Mouse (Mus musculus) liver, embryonic 15.5 days (tissue): ENCODE results near the gene Ntrk2. TPM values are rescaled to one million over a fixed set of nuclear protein-coding genes. Genes with fewer than 3 reads are reported as not detected.

ENCODE experiments used
- ATAC-seq: fragments of 200-750 bp; cut with Nextera tagmentation; 2 replicates; pipeline ENCODE4 v1.8.0; 2017; ENCODE audit warnings: moderate number of reproducible peaks, mild to moderate bottlenecking, moderate library complexity; ENCODE audit not compliant: insufficient read depth
- H3K27ac ChIP-seq: fragments of 300-500 bp; sonication (generic); replicated peaks from 2 replicates; pipeline ENCODE4 v1.5.1; 2015; ENCODE audit warnings: mild to moderate bottlenecking, inconsistent platforms
- H3K27me3 ChIP-seq: fragments of 300-500 bp; sonication (generic); 2 replicates; pipeline ENCODE4 v1.6.1; 2015; ENCODE audit warnings: mild to moderate bottlenecking, inconsistent platforms
- H3K36me3 ChIP-seq: fragments of 300-500 bp; sonication (generic); replicated peaks from 2 replicates; pipeline ENCODE4 v1.6.1; 2015; ENCODE audit warnings: moderate library complexity, mild to moderate bottlenecking, inconsistent platforms
- H3K4me1 ChIP-seq: fragments of 300-500 bp; sonication (generic); replicated peaks from 2 replicates; pipeline ENCODE4 v1.6.1; 2015; ENCODE audit warnings: inconsistent platforms
- H3K4me2 ChIP-seq: fragments of 300-500 bp; sonication (generic); 2 replicates; pipeline ENCODE4 v1.6.1; 2015; ENCODE audit warnings: moderate library complexity, mild to moderate bottlenecking, inconsistent platforms
- H3K4me3 ChIP-seq: fragments of 300-500 bp; sonication (generic); replicated peaks from 2 replicates; pipeline ENCODE4 v1.5.1; 2015; ENCODE audit warnings: mild to moderate bottlenecking, inconsistent platforms
- H3K9ac ChIP-seq: fragments of 300-500 bp; sonication (generic); 2 replicates; pipeline ENCODE4 v1.6.1; 2015; ENCODE audit warnings: moderate library complexity, mild to moderate bottlenecking, inconsistent platforms
- H3K9me3 ChIP-seq: fragments of 300-500 bp; sonication (generic); replicated peaks from 2 replicates; pipeline ENCODE4 v1.6.1; 2016; ENCODE audit warnings: inconsistent platforms
- WGBS: fragments of 180-500 bp; shearing (Covaris S2); methylation state at CpG from one replicate; pipeline ENCODE4 v1.1.7; 2015; ENCODE audit warnings: mixed read lengths; ENCODE audit not compliant: insufficient replicate concordance; 5-methylcytosine and 5-hydroxymethylcytosine counted together
- polyA plus RNA-seq: library from polyadenylated mRNA; unstranded; fragments of >200 nt; fragmentation: Nextera tagmentation; extraction: Ambion mirVana; gene quantifications from 2 replicates; pipeline ENCODE4 v1.2.1, GENCODE M21; 2015

The Ntrk2 gene
- polyA plus RNA-seq, 1 experiment from 2014 or later, result 0.23 TPM

GRCm38 (mm10) chr13:58966466-58966865 is 160.1 kb downstream of the Ntrk2 start:
- Histone ChIP-seq H3K27me3 (no peaks in the 10 kb centered on the region), H3K27ac (no peak overlapping the region), H3K9me3 (no peaks in the 10 kb centered on the region), H3K4me1 (no peaks in the 10 kb centered on the region), H3K4me2 (no peak overlapping the region), H3K4me3 (no peak overlapping the region), H3K9ac (no peak overlapping the region), H3K36me3 (no peaks in the 10 kb centered on the region)
- WGBS, result 57% methylated on average over 3 of the region's 3 CpGs
- no peak for ATAC-seq

- Histone ChIP-seq H3K4me1 (no peaks in the 10 kb centered on the region), H3K36me3 (no peaks in the 10 kb centered on the region), H3K4me3 (no peak overlapping the region), H3K9me3 (no peaks in the 10 kb centered on the region), H3K27ac (no peak overlapping the region), H3K27me3 (no peaks in the 10 kb centered on the region), H3K9ac (no peak overlapping the region), H3K4me2 (no peak overlapping the region)
- WGBS, result 37% methylated on average over 5 of the region's 5 CpGs
- ATAC-seq, result no peak
Observed at GRCm38 (mm10) chr13:58968168-58968567, 161.8 kb downstream of the Ntrk2 start.

- ATAC-seq, result no peak
- 50% methylated on average over 5 of the region's 5 CpGs for WGBS
- Histone ChIP-seq H3K27ac (no peak overlapping the region), H3K4me2 (no peak overlapping the region), H3K9ac (no peak overlapping the region), H3K9me3 (no peaks in the 10 kb centered on the region), H3K4me3 (no peak overlapping the region), H3K36me3 (no peaks in the 10 kb centered on the region), H3K4me1 (no peaks in the 10 kb centered on the region), H3K27me3 (no peaks in the 10 kb centered on the region)
Observed at GRCm38 (mm10) chr13:58971449-58971903, 165.1 kb downstream of the Ntrk2 start.

- H3K4me2 ChIP-seq, result no peak overlapping the region
- 49% methylated on average over 5 of the region's 5 CpGs for WGBS
- no peaks in the 10 kb centered on the region for H3K27me3 ChIP-seq
- no peaks in the 10 kb centered on the region for H3K36me3 ChIP-seq
- H3K4me1 ChIP-seq, result no peaks in the 10 kb centered on the region
- no peak overlapping the region for H3K4me3 ChIP-seq
- no peak overlapping the region for H3K27ac ChIP-seq
- no peaks in the 10 kb centered on the region for H3K9me3 ChIP-seq
- H3K9ac ChIP-seq, result no peak overlapping the region
- no peak for ATAC-seq
Observed at GRCm38 (mm10) chr13:58972511-58972910, 166.1 kb downstream of the Ntrk2 start.

GRCm38 (mm10) chr13:58996447-58996846 is 190.1 kb downstream of the Ntrk2 start:
- no peak overlapping the region for H3K4me2 ChIP-seq
- peak; percentile 37; the same call in 1 of the 2 replicates for ATAC-seq
- WGBS, result 34% methylated on average over 5 of the region's 5 CpGs

GRCm38 (mm10) chr13:58997763-58998162 is 191.4 kb downstream of the Ntrk2 start:
- WGBS, result 49% methylated on average over 2 of the region's 2 CpGs
- no peak for ATAC-seq
- Histone ChIP-seq H3K27ac (no peak overlapping the region), H3K27me3 (no peaks in the 10 kb centered on the region), H3K9me3 (no peaks in the 10 kb centered on the region), H3K4me1 (peaks cover 9% of the 10 kb centered on the region), H3K9ac (no peak overlapping the region), H3K4me3 (no peak overlapping the region), H3K36me3 (no peaks in the 10 kb centered on the region), H3K4me2 (no peak overlapping the region)

More at GRCm38 (mm10) chr13:58996447-58996846, 190.1 kb downstream of the Ntrk2 start:
- H3K27me3 ChIP-seq, result no peaks in the 10 kb centered on the region
- no peak overlapping the region for H3K9ac ChIP-seq
- H3K4me1 ChIP-seq, result peaks cover 9% of the 10 kb centered on the region
- H3K9me3 ChIP-seq, result no peaks in the 10 kb centered on the region
- no peaks in the 10 kb centered on the region for H3K36me3 ChIP-seq
- H3K4me3 ChIP-seq, result no peak overlapping the region
- H3K27ac ChIP-seq, result no peak overlapping the region

GRCm38 (mm10) chr13:58999373-59000053 is 193.1 kb downstream of the Ntrk2 start:
- ATAC-seq, result peak; percentile 73
- no peak overlapping the region for H3K9ac ChIP-seq
- H3K4me2 ChIP-seq, result peak overlapping the region; percentile 36
- no peaks in the 10 kb centered on the region for H3K9me3 ChIP-seq
- 31% methylated on average over 11 of the region's 11 CpGs for WGBS
- peaks cover 15% of the 10 kb centered on the region for H3K4me1 ChIP-seq
- peak overlapping the region; percentile 19; the same call in 1 of the 2 replicates for H3K27ac ChIP-seq
- H3K4me3 ChIP-seq, result no peak overlapping the region
- no peaks in the 10 kb centered on the region for H3K27me3 ChIP-seq
- H3K36me3 ChIP-seq, result no peaks in the 10 kb centered on the region

GRCm38 (mm10) chr13:59002943-59003806 is 196.8 kb downstream of the Ntrk2 start:
- H3K4me2 ChIP-seq, result no peak overlapping the region
- H3K36me3 ChIP-seq, result no peaks in the 10 kb centered on the region
- WGBS, result 43% methylated on average over 12 of the region's 12 CpGs
- H3K4me3 ChIP-seq, result no peak overlapping the region
- H3K27me3 ChIP-seq, result no peaks in the 10 kb centered on the region
- ATAC-seq, result no peak
- no peaks in the 10 kb centered on the region for H3K9me3 ChIP-seq
- H3K9ac ChIP-seq, result no peak overlapping the region
- H3K4me1 ChIP-seq, result peaks cover 10% of the 10 kb centered on the region
- H3K27ac ChIP-seq, result no peak overlapping the region

GRCm38 (mm10) chr13:59003807-59004173 is 197.4 kb downstream of the Ntrk2 start:
- no peak overlapping the region for H3K4me3 ChIP-seq
- H3K36me3 ChIP-seq, result no peaks in the 10 kb centered on the region
- H3K4me1 ChIP-seq, result peaks cover 8% of the 10 kb centered on the region
- H3K9ac ChIP-seq, result no peak overlapping the region
- no peak overlapping the region for H3K27ac ChIP-seq
- H3K4me2 ChIP-seq, result no peak overlapping the region
- H3K27me3 ChIP-seq, result no peaks in the 10 kb centered on the region
- no peaks in the 10 kb centered on the region for H3K9me3 ChIP-seq
- 21% methylated on average over 6 of the region's 6 CpGs for WGBS
- ATAC-seq, result no peak

GRCm38 (mm10) chr13:59004579-59004978 is 198.2 kb downstream of the Ntrk2 start:
- Histone ChIP-seq H3K9me3 (no peaks in the 10 kb centered on the region), H3K9ac (no peak overlapping the region), H3K4me1 (peaks cover 5% of the 10 kb centered on the region), H3K36me3 (no peaks in the 10 kb centered on the region), H3K27ac (no peak overlapping the region), H3K27me3 (no peaks in the 10 kb centered on the region), H3K4me3 (no peak overlapping the region), H3K4me2 (no peak overlapping the region)
- no peak for ATAC-seq
- 63% methylated on average over 6 of the region's 6 CpGs for WGBS

- 55% methylated on average over 5 of the region's 5 CpGs for WGBS
- no peak for ATAC-seq
- H3K27me3 ChIP-seq, result no peaks in the 10 kb centered on the region
- no peaks in the 10 kb centered on the region for H3K36me3 ChIP-seq
- H3K4me3 ChIP-seq, result no peak overlapping the region
- H3K9ac ChIP-seq, result no peak overlapping the region
- no peak overlapping the region for H3K27ac ChIP-seq
- peaks cover 4% of the 10 kb centered on the region; the same call in 1 of the 2 replicates for H3K4me1 ChIP-seq
- H3K4me2 ChIP-seq, result no peak overlapping the region
- no peaks in the 10 kb centered on the region for H3K9me3 ChIP-seq
Observed at GRCm38 (mm10) chr13:59009855-59010254, 203.5 kb downstream of the Ntrk2 start.
